Mouse (Mus musculus) midbrain, postnatal 0 days (tissue): ENCODE data around the gene Mgll. TPM values are rescaled to one million over a fixed set of nuclear protein-coding genes. Genes with fewer than 3 reads are reported as not detected.

ENCODE experiments used
- ATAC-seq: fragments of 200-750 bp; cut with Nextera tagmentation; 2 replicates; pipeline ENCODE4 v1.8.0; 2017; ENCODE audit warnings: moderate number of reproducible peaks, mild to moderate bottlenecking, moderate TSS enrichment, moderate library complexity; ENCODE audit not compliant: low FRiP score
- DNase-seq: peaks from one replicate; pipeline ENCODE4 v3.0.0-alpha.2; 2015; ENCODE audit warnings: low spot score
- H3K27ac ChIP-seq: fragments of 300-500 bp; sonication (generic); 2 replicates; pipeline ENCODE4 v1.5.1; 2014; ENCODE audit warnings: low read depth, mild to moderate bottlenecking, low read length, mixed read lengths
- H3K27me3 ChIP-seq: fragments of 300-500 bp; sonication (generic); 2 replicates; pipeline ENCODE4 v1.6.1; 2014; ENCODE audit warnings: low read length, control low read depth, mixed read lengths; ENCODE audit not compliant: insufficient read depth
- H3K36me3 ChIP-seq: fragments of 300-500 bp; sonication (generic); 2 replicates; pipeline ENCODE4 v1.6.1; 2014; ENCODE audit warnings: low read length, control low read depth, mixed read lengths; ENCODE audit not compliant: insufficient read depth
- H3K4me1 ChIP-seq: fragments of 300-500 bp; sonication (generic); 2 replicates; pipeline ENCODE4 v1.6.1; 2014; ENCODE audit warnings: mild to moderate bottlenecking, control low read depth, antibody characterized with exemption, low read length, mixed read lengths; ENCODE audit not compliant: insufficient read depth
- H3K4me2 ChIP-seq: fragments of 300-500 bp; sonication (generic); 2 replicates; pipeline ENCODE4 v1.6.1; 2014; ENCODE audit warnings: low read depth, mild to moderate bottlenecking, low read length, mixed read lengths; ENCODE audit not compliant: poor library complexity, severe bottlenecking
- H3K4me3 ChIP-seq: fragments of 300-500 bp; sonication (generic); 2 replicates; pipeline ENCODE4 v1.5.1; 2014; ENCODE audit warnings: low read depth, mild to moderate bottlenecking, low read length, moderate library complexity
- H3K9ac ChIP-seq: fragments of 300-500 bp; sonication (generic); replicated peaks from 2 replicates; pipeline ENCODE4 v1.6.1; 2014; ENCODE audit warnings: mild to moderate bottlenecking, low read length, moderate library complexity, mixed read lengths; ENCODE audit not compliant: poor library complexity, severe bottlenecking
- H3K9me3 ChIP-seq: fragments of 300-500 bp; sonication (generic); 2 replicates; pipeline ENCODE4 v1.6.1; 2016; ENCODE audit warnings: low read length, control low read depth
- CTCF ChIP-seq: IDR thresholded peaks from 2 replicates; pipeline ENCODE4 v1.5.1; 2016; ENCODE audit warnings: antibody characterized with exemption, mild to moderate bottlenecking
- WGBS: fragments of 180-500 bp; shearing (Covaris S2); extraction: QIAGEN DNeasy Blood & Tissue Kit; methylation state at CpG from one replicate; pipeline ENCODE4 v1.1.7; 2014; 5-methylcytosine and 5-hydroxymethylcytosine counted together
- polyA plus RNA-seq: library from polyadenylated mRNA; unstranded; fragments of >200 nt; fragmentation: Nextera tagmentation; extraction: Ambion mirVana; gene quantifications from 2 replicates; pipeline ENCODE4 v1.2.1, GENCODE M21; 2015
- total RNA-seq: library from RNA; depleted of rRNA; stranded (reverse); fragments of >200 nt; gene quantifications from 2 replicates; pipeline ENCODE4 v1.2.3, GENCODE M21; 2014

Gene Mgll
- total and polyA plus RNA-seq, 2 experiments from 2014 or later = 50.6 to 62.3 TPM

DNA sequence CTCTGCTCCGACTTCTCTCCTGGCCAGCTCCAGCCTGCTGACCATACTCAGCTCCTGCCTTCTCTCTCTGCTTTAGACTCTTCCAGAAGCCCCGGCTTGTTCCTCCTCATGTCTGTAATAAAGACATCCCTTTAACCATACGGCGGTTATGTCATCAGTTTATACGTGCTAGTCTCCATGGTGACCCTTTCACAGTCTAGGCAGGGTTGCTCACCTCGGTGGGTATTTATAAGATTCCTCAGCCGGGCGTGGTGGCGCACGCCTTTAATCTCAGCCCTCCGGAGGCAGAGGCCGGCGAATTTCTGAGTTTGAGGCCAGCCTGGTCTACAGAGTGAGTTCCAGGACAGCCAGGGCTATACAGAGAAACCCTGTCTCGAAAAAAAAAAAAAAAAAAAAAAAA is 51.1 kb downstream of the Mgll start:
- Histone ChIP-seq H3K27ac (no peak overlapping the region), H3K27me3 (no peaks in the 10 kb centered on the region), H3K4me1 (0 out of 2 replicates have a peak, but pooled peaks cover 4% of the 10 kb centered on the region), H3K36me3 (no peaks in the 10 kb centered on the region), H3K4me2 (no peak overlapping the region), H3K9me3 (no peaks in the 10 kb centered on the region), H3K4me3 (no peak overlapping the region), H3K9ac (no peak overlapping the region)
- WGBS = 63% methylated on average over 13 of the region's 14 CpGs
- ATAC-seq = no peak
- no peak for DNase-seq
- TF ChIP-seq CTCF = no peak

DNA sequence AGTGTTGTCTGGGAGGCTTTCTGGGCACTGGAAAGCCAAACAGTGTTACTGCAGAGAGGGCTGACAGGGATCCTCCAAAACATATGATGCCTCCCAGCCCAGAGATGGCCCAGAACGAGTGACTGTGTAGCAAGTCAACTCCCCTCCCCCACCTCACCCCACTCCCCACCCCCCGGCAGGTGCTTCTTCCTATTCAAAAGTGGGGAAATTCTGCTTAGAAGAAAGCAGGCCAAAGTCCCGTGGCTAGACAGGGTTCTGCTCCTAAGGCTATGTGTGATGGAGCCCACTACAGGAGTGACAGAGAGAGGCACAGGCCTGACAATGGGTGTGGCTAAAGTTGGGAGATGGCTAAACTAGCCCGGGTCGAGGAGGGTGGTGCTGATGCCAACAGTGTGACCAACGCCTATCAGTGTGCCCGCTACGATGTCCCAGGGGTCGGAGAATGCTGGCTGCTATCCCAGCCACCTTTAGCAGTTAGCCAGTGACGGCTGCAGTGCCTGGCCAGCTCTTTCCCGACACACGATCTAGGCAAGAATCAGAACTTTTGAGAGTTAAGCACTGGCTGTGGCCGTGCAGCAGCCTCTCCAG is 52.2 kb downstream of the Mgll start:
- Histone ChIP-seq H3K36me3 (no peaks in the 10 kb centered on the region), H3K9ac (no peak overlapping the region), H3K4me1 (0 out of 2 replicates have a peak, but pooled peaks cover 4% of the 10 kb centered on the region), H3K4me3 (no peak overlapping the region), H3K9me3 (no peaks in the 10 kb centered on the region), H3K27ac (no peak overlapping the region), H3K27me3 (no peaks in the 10 kb centered on the region), H3K4me2 (no peak overlapping the region)
- WGBS = 57% methylated on average over 13 of the region's 13 CpGs
- ATAC-seq = no peak
- DNase-seq = no peak
- no peak for TF ChIP-seq CTCF

DNA sequence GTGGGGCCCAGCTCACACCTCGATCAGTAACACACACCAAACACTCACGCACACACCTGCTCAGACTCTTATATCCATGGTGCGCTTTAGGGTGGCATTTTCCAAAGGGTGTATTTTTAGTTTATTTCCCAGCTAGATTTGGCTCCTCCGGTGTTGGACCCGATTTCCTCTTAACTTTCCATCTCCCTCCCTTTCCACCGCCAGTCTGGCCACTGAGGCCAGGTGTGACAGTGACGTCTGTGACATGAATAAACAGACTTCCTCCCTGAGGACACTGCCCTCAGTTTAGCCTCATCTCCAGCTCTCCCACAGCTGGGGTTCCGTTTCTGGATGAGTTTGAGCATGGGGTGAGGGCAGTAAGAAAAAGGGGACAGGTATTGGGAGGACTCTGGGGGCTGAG is 52.8 kb downstream of the Mgll start:
- Histone ChIP-seq H3K27ac (no peak overlapping the region), H3K9ac (no peak overlapping the region), H3K4me1 (0 out of 2 replicates have a peak, but pooled peaks cover 4% of the 10 kb centered on the region), H3K4me3 (no peak overlapping the region), H3K9me3 (no peaks in the 10 kb centered on the region), H3K36me3 (no peaks in the 10 kb centered on the region), H3K4me2 (no peak overlapping the region), H3K27me3 (no peaks in the 10 kb centered on the region)
- TF ChIP-seq CTCF = no peak
- ATAC-seq (no peak), DNase-seq (no peak)
- WGBS = 77% methylated on average over 8 of the region's 8 CpGs

- Histone ChIP-seq H3K9me3 (no peaks in the 10 kb centered on the region), H3K27ac (no peak overlapping the region), H3K27me3 (no peaks in the 10 kb centered on the region), H3K4me1 (0 out of 2 replicates have a peak, but pooled peaks cover 4% of the 10 kb centered on the region), H3K4me3 (no peak overlapping the region), H3K36me3 (no peaks in the 10 kb centered on the region), H3K9ac (no peak overlapping the region), H3K4me2 (no peak overlapping the region)
- TF ChIP-seq CTCF = no peak
- DNase-seq (no peak), ATAC-seq (no peak)
- WGBS = 26% methylated on average over 8 of the region's 8 CpGs
Measured at GRCm38 (mm10) chr6:88778047-88778688, 54.0 kb downstream of the Mgll start.

GRCm38 (mm10) chr6:88779755-88780154 is 55.5 kb downstream of the Mgll start:
- no peak for TF ChIP-seq CTCF
- 86% methylated on average over 5 of the region's 5 CpGs for WGBS
- H3K27me3 ChIP-seq = no peaks in the 10 kb centered on the region
- no peak overlapping the region for H3K4me3 ChIP-seq
- no peak for ATAC-seq
- H3K27ac ChIP-seq = no peak overlapping the region
- H3K4me2 ChIP-seq = no peak overlapping the region
- no peaks in the 10 kb centered on the region for H3K9me3 ChIP-seq
- no peak overlapping the region for H3K9ac ChIP-seq
- no peak for DNase-seq
- H3K4me1 ChIP-seq = 0 out of 2 replicates have a peak, but pooled peaks cover 4% of the 10 kb centered on the region
- H3K36me3 ChIP-seq = no peaks in the 10 kb centered on the region

DNA sequence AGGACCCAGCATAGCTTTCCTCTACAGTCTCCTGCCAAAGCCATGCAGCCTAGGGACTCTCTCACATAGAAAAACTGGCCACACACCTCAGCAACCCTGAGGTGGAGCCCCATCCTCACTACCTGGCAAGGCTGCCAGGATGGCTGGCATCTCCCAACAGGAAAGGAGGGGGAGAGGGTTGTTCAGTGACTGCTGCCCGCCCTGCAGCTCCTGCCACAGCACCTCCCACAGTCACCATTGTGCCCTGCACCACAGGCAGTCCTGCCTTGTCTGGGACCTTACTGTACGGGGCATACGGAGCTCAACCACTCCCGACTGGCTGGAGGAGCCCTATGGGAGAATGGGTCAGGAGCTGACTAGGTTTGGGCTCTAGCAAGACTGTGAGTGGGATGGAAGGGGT is 57.7 kb downstream of the Mgll start:
- Histone ChIP-seq H3K9me3 (no peaks in the 10 kb centered on the region), H3K9ac (no peak overlapping the region), H3K27me3 (no peaks in the 10 kb centered on the region), H3K27ac (no peak overlapping the region), H3K4me2 (no peak overlapping the region), H3K4me3 (no peak overlapping the region), H3K36me3 (no peaks in the 10 kb centered on the region), H3K4me1 (no peaks in the 10 kb centered on the region)
- ATAC-seq (no peak), DNase-seq (no peak)
- 52% methylated on average over 4 of the region's 4 CpGs for WGBS
- TF ChIP-seq CTCF = no peak
